Mouse (Mus musculus) small intestine, adult 2 months (tissue): ENCODE measurements around the gene Nup153.

Source experiments
- CTCF ChIP-seq: fragments of 200-500 bp; IDR thresholded peaks from 2 replicates; pipeline ENCODE4 v1.5.1; 2012; ENCODE audit warnings: low read depth, mild to moderate bottlenecking, control low read depth, inconsistent platforms, low read length, moderate library complexity, mixed read lengths; ENCODE audit not compliant: insufficient replicate concordance, insufficient read length; ENCODE audit errors: extremely low read depth
- POLR2A ChIP-seq: fragments of 200-500 bp; IDR thresholded peaks from 2 replicates; pipeline ENCODE4 v1.6.1; 2012; ENCODE audit warnings: low read depth, mild to moderate bottlenecking, control low read depth, inconsistent platforms, low read length, moderate library complexity

DNA sequence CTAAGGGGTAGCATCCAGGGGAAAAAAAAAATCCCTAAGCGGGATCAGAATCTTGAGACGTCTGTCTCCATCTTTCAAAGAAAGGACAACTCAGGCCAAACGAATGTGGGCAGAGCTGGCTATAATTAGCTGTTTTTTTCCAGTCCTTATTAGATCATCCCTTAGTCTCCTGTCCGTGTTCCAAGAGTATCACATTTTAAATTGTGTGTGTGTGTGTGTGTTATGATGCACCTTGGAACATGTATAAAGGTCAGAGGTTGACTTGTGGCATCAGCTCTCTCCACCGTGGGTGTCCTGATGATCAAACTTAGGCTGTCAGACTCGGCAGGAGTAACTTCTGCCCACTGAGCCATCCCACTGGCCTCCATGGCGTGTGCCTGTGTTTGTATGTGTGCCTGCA is 11.7 kb upstream of the Nup153 start:
- TF ChIP-seq CTCF (no peak), POLR2A (no peak)
